Mouse (Mus musculus): ENCODE results near the gene Lrrfip1.

DNA sequence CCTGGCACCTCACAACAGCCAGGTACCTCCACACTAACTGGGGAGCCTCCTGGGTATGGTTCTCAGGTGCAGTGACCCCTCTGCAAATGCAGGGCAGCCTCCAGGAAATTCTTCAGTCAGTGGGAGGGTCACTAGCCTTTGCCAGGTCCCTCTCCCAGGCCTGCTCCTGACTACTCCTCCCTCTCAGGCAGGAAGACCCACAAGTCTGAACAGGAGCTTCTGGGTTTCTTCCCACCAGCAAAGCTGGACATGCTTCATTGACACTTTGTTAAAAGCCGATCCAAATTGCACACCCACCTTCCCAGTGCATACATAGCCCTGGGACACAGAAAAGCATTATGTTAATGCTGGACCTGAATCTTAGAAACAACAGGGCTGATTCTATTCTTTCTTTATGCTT lies 97.3 kb downstream of the Lrrfip1 start:
- TF ChIP-seq EP300 (optimal IDR thresholded peaks at IDR 0.05) (no peak), CTCF (IDR thresholded peaks at IDR 0.05; ENCODE audit: low read depth) (no peak)

Data from stomach, postnatal 0 days (tissue).